Mouse (Mus musculus): Measurements from ENCODE around the gene Nrros. TPM values are rescaled to one million over a fixed set of nuclear protein-coding genes. Genes with fewer than 3 reads are reported as not detected.

The Nrros gene
- total and polyA plus RNA-seq, 2 experiments from 2014 or later, result 4.9 to 11.3 TPM

- Histone ChIP-seq H3K27ac (ENCODE audit: low read depth, low read length) (no peak overlapping the region), H3K27me3 (ENCODE audit: insufficient read depth, low read length) (no peaks in the 10 kb centered on the region), H3K4me3 (ENCODE audit: low read depth, low read length) (no peak overlapping the region), H3K9ac (replicated peaks; ENCODE audit: low read length, poor library complexity, severe bottlenecking) (no peak overlapping the region), H3K9me3 (ENCODE audit: low read length) (no peaks in the 10 kb centered on the region), H3K36me3 (ENCODE audit: insufficient read depth, low read length) (no peaks in the 10 kb centered on the region), H3K4me1 (ENCODE audit: insufficient read depth, low read length) (no peaks in the 10 kb centered on the region), H3K4me2 (ENCODE audit: low read depth, low read length, poor library complexity, severe bottlenecking) (no peak overlapping the region)
- WGBS, result 53% methylated on average over 17 of the region's 18 CpGs
- DNase-seq (ENCODE audit: low spot score), result no peak
- no peak for ATAC-seq (ENCODE audit: low FRiP score)
- no peak; the same call in 1 of the 2 replicates for TF ChIP-seq CTCF (IDR thresholded peaks at IDR 0.05)
These were observed 11.7 kb upstream of the Nrros start for GRCm38 (mm10) chr16:32176896-32177686.

DNA sequence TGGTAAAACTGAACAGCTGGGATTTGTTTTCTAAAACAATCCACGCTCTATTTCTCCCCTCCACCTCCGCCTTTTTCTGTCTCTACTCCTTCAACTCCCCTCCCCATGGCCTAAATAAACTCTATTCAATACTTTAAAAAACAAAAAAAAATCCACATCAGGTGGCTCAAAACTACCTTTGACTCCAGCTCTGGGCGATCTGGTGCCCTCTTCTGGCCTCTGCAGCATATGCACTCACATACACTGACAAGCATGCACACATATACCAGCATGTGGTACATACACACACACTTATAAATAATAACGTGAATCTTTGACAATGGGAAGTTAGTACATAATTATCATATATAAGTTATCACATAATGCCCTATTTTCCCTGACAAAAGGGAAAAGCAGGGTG is 9.6 kb upstream of the Nrros start:
- Histone ChIP-seq H3K9ac (replicated peaks; ENCODE audit: low read length, poor library complexity, severe bottlenecking) (no peak overlapping the region), H3K27ac (ENCODE audit: low read depth, low read length) (no peak overlapping the region), H3K4me3 (ENCODE audit: low read depth, low read length) (no peak overlapping the region), H3K27me3 (ENCODE audit: insufficient read depth, low read length) (no peaks in the 10 kb centered on the region), H3K36me3 (ENCODE audit: insufficient read depth, low read length) (no peaks in the 10 kb centered on the region), H3K4me1 (ENCODE audit: insufficient read depth, low read length) (no peaks in the 10 kb centered on the region), H3K4me2 (ENCODE audit: low read depth, low read length, poor library complexity, severe bottlenecking) (no peak overlapping the region), H3K9me3 (ENCODE audit: low read length) (no peaks in the 10 kb centered on the region)
- no peak for ATAC-seq (ENCODE audit: low FRiP score)
- 92% methylated on average over 4 of the region's 4 CpGs for WGBS
- DNase-seq (ENCODE audit: low spot score), result no peak
- no peak for TF ChIP-seq CTCF (IDR thresholded peaks at IDR 0.05)

DNA sequence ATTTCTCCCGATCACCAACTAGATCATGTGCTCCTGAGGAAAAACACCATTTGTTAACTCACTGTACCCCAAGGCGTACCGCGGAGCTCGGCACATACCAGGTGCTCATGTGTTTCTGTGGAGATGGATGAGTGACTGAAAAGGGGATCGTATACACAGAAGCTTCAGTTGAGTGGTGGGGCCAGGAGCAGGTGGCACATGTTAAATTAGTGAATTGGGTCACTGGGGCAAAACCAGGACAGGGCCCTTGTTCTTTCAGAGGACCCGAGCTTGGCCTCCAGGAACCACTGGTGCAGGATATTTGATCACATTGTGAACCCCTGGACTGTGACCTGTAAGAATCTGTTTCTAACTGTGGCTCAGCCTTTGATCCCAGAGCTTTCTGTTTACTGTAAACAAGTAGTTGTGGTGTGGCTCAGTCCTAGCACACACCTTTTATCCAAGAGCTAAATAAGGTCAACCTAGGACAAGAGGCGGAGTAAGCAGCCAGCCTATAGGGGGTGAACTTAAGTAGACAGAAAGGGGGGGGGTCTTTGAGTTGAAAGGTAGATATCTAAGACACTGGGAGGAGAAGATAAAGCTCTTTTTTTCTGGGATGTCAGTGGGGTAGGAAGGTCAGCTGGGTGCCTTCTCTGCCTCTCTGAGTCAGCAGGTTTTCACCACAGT is 9.1 kb upstream of the Nrros start:
- Histone ChIP-seq H3K4me1 (ENCODE audit: insufficient read depth, low read length) (no peaks in the 10 kb centered on the region), H3K9me3 (ENCODE audit: low read length) (no peaks in the 10 kb centered on the region), H3K27me3 (ENCODE audit: insufficient read depth, low read length) (no peaks in the 10 kb centered on the region), H3K4me2 (ENCODE audit: low read depth, low read length, poor library complexity, severe bottlenecking) (no peak overlapping the region), H3K36me3 (ENCODE audit: insufficient read depth, low read length) (no peaks in the 10 kb centered on the region), H3K9ac (replicated peaks; ENCODE audit: low read length, poor library complexity, severe bottlenecking) (no peak overlapping the region), H3K4me3 (ENCODE audit: low read depth, low read length) (no peak overlapping the region), H3K27ac (ENCODE audit: low read depth, low read length) (no peak overlapping the region)
- 80% methylated on average over 8 of the region's 8 CpGs for WGBS
- ATAC-seq (ENCODE audit: low FRiP score) (no peak), DNase-seq (ENCODE audit: low spot score) (no peak)
- no peak for TF ChIP-seq CTCF (IDR thresholded peaks at IDR 0.05)

DNA sequence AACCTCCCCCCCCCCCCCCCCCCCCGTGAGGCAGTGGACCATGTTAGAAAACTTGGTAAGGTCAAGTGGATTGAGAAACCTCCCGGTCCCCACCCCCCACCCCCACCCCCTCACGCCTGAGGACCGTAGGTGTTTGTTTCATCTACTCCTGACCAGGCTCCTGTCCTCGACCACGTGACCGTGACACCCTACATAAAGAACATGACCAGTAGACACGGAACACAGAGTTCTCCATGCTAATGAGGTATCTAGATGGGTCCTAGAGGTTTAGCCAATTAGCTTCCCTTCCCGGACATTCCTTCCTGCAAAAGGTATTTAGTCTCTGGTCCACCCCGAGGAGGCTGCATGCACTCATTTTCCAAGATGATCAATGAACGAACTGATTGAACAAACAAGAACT is 8.0 kb upstream of the Nrros start:
- H3K9ac ChIP-seq (replicated peaks; ENCODE audit: low read length, poor library complexity, severe bottlenecking), result no peak overlapping the region
- H3K4me3 ChIP-seq (ENCODE audit: low read depth, low read length), result no peak overlapping the region
- no peaks in the 10 kb centered on the region for H3K36me3 ChIP-seq (ENCODE audit: insufficient read depth, low read length)
- H3K9me3 ChIP-seq (ENCODE audit: low read length), result no peaks in the 10 kb centered on the region
- TF ChIP-seq CTCF (IDR thresholded peaks at IDR 0.05), result no peak
- H3K27me3 ChIP-seq (ENCODE audit: insufficient read depth, low read length), result no peaks in the 10 kb centered on the region
- ATAC-seq (ENCODE audit: low FRiP score), result no peak
- no peak overlapping the region for H3K4me2 ChIP-seq (ENCODE audit: low read depth, low read length, poor library complexity, severe bottlenecking)
- WGBS, result 79% methylated on average over 10 of the region's 11 CpGs
- no peaks in the 10 kb centered on the region for H3K4me1 ChIP-seq (ENCODE audit: insufficient read depth, low read length)
- no peak for DNase-seq (ENCODE audit: low spot score)
- H3K27ac ChIP-seq (ENCODE audit: low read depth, low read length), result no peak overlapping the region

- no peaks in the 10 kb centered on the region for H3K27me3 ChIP-seq (ENCODE audit: insufficient read depth, low read length)
- no peak for ATAC-seq (ENCODE audit: low FRiP score)
- no peak overlapping the region for H3K27ac ChIP-seq (ENCODE audit: low read depth, low read length)
- H3K4me3 ChIP-seq (ENCODE audit: low read depth, low read length), result no peak overlapping the region
- no peak for TF ChIP-seq CTCF (IDR thresholded peaks at IDR 0.05)
- H3K9ac ChIP-seq (replicated peaks; ENCODE audit: low read length, poor library complexity, severe bottlenecking), result no peak overlapping the region
- 91% methylated on average over 5 of the region's 5 CpGs for WGBS
- H3K4me2 ChIP-seq (ENCODE audit: low read depth, low read length, poor library complexity, severe bottlenecking), result no peak overlapping the region
- no peaks in the 10 kb centered on the region for H3K4me1 ChIP-seq (ENCODE audit: insufficient read depth, low read length)
- H3K9me3 ChIP-seq (ENCODE audit: low read length), result no peaks in the 10 kb centered on the region
- no peak for DNase-seq (ENCODE audit: low spot score)
- H3K36me3 ChIP-seq (ENCODE audit: insufficient read depth, low read length), result no peaks in the 10 kb centered on the region
These were observed 5.8 kb upstream of the Nrros start for GRCm38 (mm10) chr16:32171031-32171731.

Data from midbrain, postnatal 0 days (tissue).